8 mouse cellular contexts compared by ENCODE assay signal in genomic region chr11:121673629-121674028, GRCm38 (mm10). TPM values are rescaled to one million over a fixed set of nuclear protein-coding genes. Genes with fewer than 3 reads are reported as not detected.
DNase-seq lines count a peak whose midpoint lies in the region; ATAC-seq lines count a peak whose summit lies in the region.

No protein-coding gene starts in this region.

- peak; percentile 11 for ATAC-seq in lung, embryonic 16.5 days (ENCODE audit: low read depth)
- ATAC-seq in intestine, embryonic 16.5 days, result peak; percentile 6
- ATAC-seq in neural tube, embryonic 14.5 days (ENCODE audit: low read depth), result peak; percentile 16

- peak overlapping the region; percentile 53 for H3K4me2 ChIP-seq in lung, embryonic 16.5 days (ENCODE audit: low read depth, low read length)
- peak overlapping the region; percentile 84 for H3K4me2 ChIP-seq in intestine, embryonic 16.5 days (ENCODE audit: low read depth, low read length)
- H3K4me2 ChIP-seq in neural tube, embryonic 14.5 days (ENCODE audit: low read depth, low read length), result peak overlapping the region; percentile 78

- H3K4me1 ChIP-seq in lung, embryonic 16.5 days (replicated peaks; ENCODE audit: control insufficient read depth, insufficient read depth, low read length), result peaks cover 4% of the 10 kb centered on the region
- H3K4me1 ChIP-seq in intestine, embryonic 16.5 days (ENCODE audit: control insufficient read depth, insufficient read depth, low read length), result peaks cover 8% of the 10 kb centered on the region; the same call in 1 of the 2 replicates
- H3K4me1 ChIP-seq in neural tube, embryonic 14.5 days (ENCODE audit: control insufficient read depth, insufficient read depth, low read length), result 0 out of 2 replicates have a peak, but pooled peaks cover 3% of the 10 kb centered on the region

- H3K36me3 ChIP-seq in lung, embryonic 16.5 days (ENCODE audit: control insufficient read depth, insufficient read depth, low read length), result 0 out of 2 replicates have a peak, but pooled peaks cover 2% of the 10 kb centered on the region
- H3K36me3 ChIP-seq in intestine, embryonic 16.5 days (ENCODE audit: control insufficient read depth, insufficient read depth, low read length), result no peaks in the 10 kb centered on the region
- H3K36me3 ChIP-seq in neural tube, embryonic 14.5 days (ENCODE audit: control insufficient read depth, insufficient read depth, low read length), result no peaks in the 10 kb centered on the region

- peak; percentile 24 for DNase-seq in adrenal gland, postnatal 14 days
- DNase-seq in adrenal gland, adult 18-20 months (ENCODE audit: low spot score in 2 of 2), result no peak
- DNase-seq in lung, postnatal 10 days, result no peak
- DNase-seq in frontal cortex, postnatal 10 days (ENCODE audit: low spot score in 2 of 2), result no peak
- no peak for DNase-seq in thymus, postnatal 25 days

- no peaks in the 10 kb centered on the region for H3K9me3 ChIP-seq in lung, embryonic 16.5 days (ENCODE audit: control insufficient read depth, low read length)
- no peaks in the 10 kb centered on the region for H3K9me3 ChIP-seq in intestine, embryonic 16.5 days (ENCODE audit: control insufficient read depth, low read length)
- no peaks in the 10 kb centered on the region for H3K9me3 ChIP-seq in neural tube, embryonic 14.5 days (ENCODE audit: control insufficient read depth, low read length)

- H3K27ac ChIP-seq in lung, embryonic 16.5 days (ENCODE audit: low read length), result peak overlapping the region; percentile 97
- H3K27ac ChIP-seq in intestine, embryonic 16.5 days (ENCODE audit: low read length), result peak overlapping the region; percentile 97
- peak overlapping the region; percentile 83 for H3K27ac ChIP-seq in neural tube, embryonic 14.5 days (ENCODE audit: low read depth, low read length)

- WGBS in lung, embryonic 16.5 days, result 66% methylated on average over 7 of the region's 7 CpGs
- WGBS in intestine, embryonic 16.5 days, result 70% methylated on average over 7 of the region's 7 CpGs
- 68% methylated on average over 7 of the region's 7 CpGs for WGBS in neural tube, embryonic 14.5 days

- peak overlapping the region; percentile 59 for H3K9ac ChIP-seq in lung, embryonic 16.5 days (ENCODE audit: low read length)
- peak overlapping the region; percentile 70 for H3K9ac ChIP-seq in intestine, embryonic 16.5 days (ENCODE audit: low read depth, low read length)
- peak overlapping the region; percentile 82 for H3K9ac ChIP-seq in neural tube, embryonic 14.5 days (replicated peaks; ENCODE audit: low read depth, low read length)

- peak overlapping the region; percentile 78 for H3K4me3 ChIP-seq in lung, embryonic 16.5 days (ENCODE audit: low read length)
- peak overlapping the region; percentile 79 for H3K4me3 ChIP-seq in intestine, embryonic 16.5 days (ENCODE audit: low read length)
- peak overlapping the region; percentile 56 for H3K4me3 ChIP-seq in neural tube, embryonic 14.5 days (ENCODE audit: low read depth, low read length)

- H3K27me3 ChIP-seq in lung, embryonic 16.5 days (ENCODE audit: control insufficient read depth, insufficient read depth, low read depth, low read length), result no peaks in the 10 kb centered on the region
- no peaks in the 10 kb centered on the region for H3K27me3 ChIP-seq in intestine, embryonic 16.5 days (replicated peaks; ENCODE audit: control insufficient read depth, insufficient read depth, low read length)
- H3K27me3 ChIP-seq in neural tube, embryonic 14.5 days (ENCODE audit: control insufficient read depth, insufficient read depth, low read length), result no peaks in the 10 kb centered on the region

RNA-seq across cellular contexts. Expression of gene B3gntl1, which starts 0.7 kb away (rescaled TPM):
- total RNA-seq in adrenal gland, postnatal 14 days (2021), result 8.6 and 10.1 TPM in 2 replicates
- total RNA-seq in adrenal gland, adult 18-20 months (2021), result 1 to 10 TPM; 4.9 to 7.1 TPM
- 6.8 and 7.1 TPM in 2 replicates for polyA plus RNA-seq in lung, embryonic 16.5 days (2015; fragmentation: Nextera tagmentation; extraction: Ambion mirVana)
- polyA plus RNA-seq in intestine, embryonic 16.5 days (2015; fragmentation: Nextera tagmentation; extraction: Ambion mirVana), result 6.8 and 7.2 TPM in 2 replicates
- 6.0 and 6.1 TPM in 2 replicates for polyA plus RNA-seq in neural tube, embryonic 14.5 days (2014; fragmentation: Nextera tagmentation; extraction: Ambion mirVana)

RNA-seq across cellular contexts. Expression of gene Metrnl, which starts 27.7 kb away (rescaled TPM):
- total RNA-seq in adrenal gland, postnatal 14 days (2021), result 32.8 and 48.8 TPM in 2 replicates
- 10 to 100 TPM; 13.4 to 48.5 TPM for total RNA-seq in adrenal gland, adult 18-20 months (2021)
- 25.8 and 30.1 TPM in 2 replicates for polyA plus RNA-seq in lung, embryonic 16.5 days (2015; fragmentation: Nextera tagmentation; extraction: Ambion mirVana)
- 40.3 and 44.9 TPM in 2 replicates for polyA plus RNA-seq in intestine, embryonic 16.5 days (2015; fragmentation: Nextera tagmentation; extraction: Ambion mirVana)
- polyA plus RNA-seq in neural tube, embryonic 14.5 days (2014; fragmentation: Nextera tagmentation; extraction: Ambion mirVana), result 21.1 and 21.5 TPM in 2 replicates
